Mouse (Mus musculus): Measurements from ENCODE around the gene Gm1043. TPM values are rescaled to one million over a fixed set of nuclear protein-coding genes. Genes with fewer than 3 reads are reported as not detected.

The Gm1043 gene
- total and polyA plus RNA-seq, 2 experiments from 2014 or later, result 1.4 to 22.1 TPM

DNA sequence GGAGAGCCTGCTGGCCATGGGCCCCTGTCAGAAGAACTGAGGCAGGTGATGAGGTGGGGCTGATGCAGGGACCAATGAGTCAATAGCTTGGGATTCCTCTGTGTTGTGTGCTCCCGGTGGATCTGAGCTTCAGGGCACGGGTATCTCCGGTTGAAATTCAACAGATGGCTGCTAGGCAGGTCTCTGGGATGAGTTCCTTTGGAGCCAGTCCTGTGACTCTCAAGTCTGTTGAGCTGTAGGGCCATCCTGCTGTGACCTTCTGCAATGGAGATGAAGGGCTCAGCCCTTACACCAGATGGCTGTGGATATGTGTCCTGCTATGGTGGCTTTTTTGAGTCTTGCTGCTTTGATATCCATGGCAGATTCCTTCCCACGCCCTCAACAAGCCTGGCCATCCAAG, 162.3 kb downstream of the Gm1043 start:
- H3K27me3 ChIP-seq (ENCODE audit: insufficient read depth, low read length), result no peaks in the 10 kb centered on the region
- H3K9ac ChIP-seq, result peak overlapping the region; percentile 97
- H3K36me3 ChIP-seq (ENCODE audit: insufficient read depth), result no peaks in the 10 kb centered on the region; the same call in 1 of the 2 replicates
- peak overlapping the region; percentile 77 for H3K4me2 ChIP-seq (ENCODE audit: low read depth)
- 33% methylated on average over 4 of the region's 4 CpGs for WGBS
- peak overlapping the region; percentile 93 for H3K4me3 ChIP-seq (ENCODE audit: low read depth, low read length)
- no peak for DNase-seq
- H3K27ac ChIP-seq (ENCODE audit: low read depth, low read length), result peak overlapping the region; percentile 98
- no peaks in the 10 kb centered on the region for H3K9me3 ChIP-seq (ENCODE audit: low read length)
- H3K4me1 ChIP-seq (ENCODE audit: insufficient read depth), result peaks cover 41% of the 10 kb centered on the region
- TF ChIP-seq CTCF (IDR thresholded peaks at IDR 0.05; ENCODE audit: low read depth), result no peak
- ATAC-seq, result no peak

GRCm38 (mm10) chr5:37248870-37249269, 163.7 kb downstream of the Gm1043 start:
- H3K36me3 ChIP-seq (ENCODE audit: insufficient read depth), result peaks cover 3% of the 10 kb centered on the region; the same call in 1 of the 2 replicates
- no peak overlapping the region for H3K9ac ChIP-seq
- H3K27me3 ChIP-seq (ENCODE audit: insufficient read depth, low read length), result no peaks in the 10 kb centered on the region
- WGBS, result 72% methylated on average over 3 of the region's 3 CpGs
- TF ChIP-seq CTCF (IDR thresholded peaks at IDR 0.05; ENCODE audit: low read depth), result no peak
- peak overlapping the region; percentile 93 for H3K4me3 ChIP-seq (ENCODE audit: low read depth, low read length)
- peaks cover 36% of the 10 kb centered on the region for H3K4me1 ChIP-seq (ENCODE audit: insufficient read depth)
- H3K4me2 ChIP-seq (ENCODE audit: low read depth), result peak overlapping the region; percentile 77
- H3K9me3 ChIP-seq (ENCODE audit: low read length), result no peaks in the 10 kb centered on the region
- ATAC-seq, result no peak
- no peak overlapping the region for H3K27ac ChIP-seq (ENCODE audit: low read depth, low read length)
- DNase-seq, result no peak

GRCm38 (mm10) chr5:37251596-37251995, 166.4 kb downstream of the Gm1043 start:
- Histone ChIP-seq H3K4me1 (ENCODE audit: insufficient read depth) (peaks cover 44% of the 10 kb centered on the region), H3K36me3 (ENCODE audit: insufficient read depth) (peaks cover 3% of the 10 kb centered on the region; the same call in 1 of the 2 replicates), H3K27ac (ENCODE audit: low read depth, low read length) (no peak overlapping the region), H3K9me3 (ENCODE audit: low read length) (no peaks in the 10 kb centered on the region), H3K9ac (no peak overlapping the region), H3K4me3 (ENCODE audit: low read depth, low read length) (no peak overlapping the region), H3K27me3 (ENCODE audit: insufficient read depth, low read length) (no peaks in the 10 kb centered on the region), H3K4me2 (ENCODE audit: low read depth) (no peak overlapping the region)
- no peak for TF ChIP-seq CTCF (IDR thresholded peaks at IDR 0.05; ENCODE audit: low read depth)
- no peak for DNase-seq
- no peak for ATAC-seq
- WGBS, result 71% methylated on average over 3 of the region's 3 CpGs

DNA sequence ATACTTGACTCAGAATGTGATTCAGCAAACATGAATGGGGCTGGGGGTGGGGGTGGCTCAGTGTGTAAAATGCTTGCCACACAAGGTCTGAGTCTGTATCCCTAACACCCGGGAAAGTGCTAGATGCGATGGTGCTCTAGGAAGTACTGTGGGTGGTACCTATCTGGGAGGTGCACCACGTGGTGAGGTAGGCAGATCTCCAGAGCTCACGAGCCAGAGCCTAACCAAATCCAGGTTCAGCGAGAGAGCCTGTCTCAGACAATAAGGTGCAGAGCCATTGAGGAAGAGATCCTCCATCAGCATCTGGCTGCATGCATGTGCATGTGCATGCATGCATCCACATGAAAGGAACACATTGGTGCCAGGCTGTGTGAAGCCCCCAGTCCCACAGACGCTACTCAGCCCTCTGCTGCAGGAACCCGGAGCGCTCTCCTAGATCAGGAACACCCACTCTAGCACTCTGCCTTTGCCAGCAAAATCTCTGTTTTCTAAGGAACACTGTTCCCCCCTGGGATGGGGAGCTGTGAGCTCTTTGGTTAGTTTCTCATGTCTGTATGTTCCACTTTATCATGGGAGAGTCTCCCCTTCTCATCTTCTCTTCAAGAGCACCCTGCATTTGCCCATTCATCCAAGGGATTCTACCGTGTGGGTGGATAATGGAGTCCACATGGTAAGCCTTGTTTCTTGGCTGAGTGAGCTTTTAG, 167.1 kb downstream of the Gm1043 start:
- no peak overlapping the region for H3K9ac ChIP-seq
- H3K27me3 ChIP-seq (ENCODE audit: insufficient read depth, low read length), result no peaks in the 10 kb centered on the region
- H3K9me3 ChIP-seq (ENCODE audit: low read length), result no peaks in the 10 kb centered on the region
- ATAC-seq (no peak), DNase-seq (no peak)
- H3K4me2 ChIP-seq (ENCODE audit: low read depth), result no peak overlapping the region
- H3K4me1 ChIP-seq (ENCODE audit: insufficient read depth), result peaks cover 47% of the 10 kb centered on the region
- no peak overlapping the region for H3K4me3 ChIP-seq (ENCODE audit: low read depth, low read length)
- H3K36me3 ChIP-seq (ENCODE audit: insufficient read depth), result peaks cover 3% of the 10 kb centered on the region; the same call in 1 of the 2 replicates
- WGBS, result 80% methylated on average over 9 of the region's 9 CpGs
- no peak for TF ChIP-seq CTCF (IDR thresholded peaks at IDR 0.05; ENCODE audit: low read depth)
- H3K27ac ChIP-seq (ENCODE audit: low read depth, low read length), result no peak overlapping the region

DNA sequence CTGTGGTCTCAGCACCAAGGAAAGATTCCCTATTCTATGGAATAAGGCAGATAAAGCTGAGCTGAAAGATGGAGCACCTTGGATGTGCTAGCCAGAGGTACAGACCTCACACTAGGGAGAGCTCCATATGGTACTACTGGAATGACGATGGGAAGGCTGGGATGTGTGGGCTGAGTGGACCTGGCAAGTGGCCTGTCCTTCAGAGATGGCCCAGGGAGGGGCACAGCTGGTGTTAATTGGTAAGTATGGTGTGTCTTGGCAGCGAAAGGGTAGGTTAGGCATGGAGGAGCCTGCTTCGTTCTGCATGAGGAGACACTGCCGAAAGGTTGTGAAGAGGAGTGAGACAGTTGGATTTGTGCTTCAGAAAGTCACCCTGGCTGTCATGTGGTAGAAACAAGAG, 169.4 kb downstream of the Gm1043 start:
- WGBS, result 64% methylated on average over 4 of the region's 4 CpGs
- peaks cover 3% of the 10 kb centered on the region; the same call in 1 of the 2 replicates for H3K36me3 ChIP-seq (ENCODE audit: insufficient read depth)
- no peaks in the 10 kb centered on the region for H3K9me3 ChIP-seq (ENCODE audit: low read length)
- DNase-seq, result no peak
- no peak for ATAC-seq
- H3K4me3 ChIP-seq (ENCODE audit: low read depth, low read length), result no peak overlapping the region
- H3K4me2 ChIP-seq (ENCODE audit: low read depth), result no peak overlapping the region
- H3K27ac ChIP-seq (ENCODE audit: low read depth, low read length), result no peak overlapping the region
- H3K4me1 ChIP-seq (ENCODE audit: insufficient read depth), result peaks cover 32% of the 10 kb centered on the region; the same call in 1 of the 2 replicates
- H3K27me3 ChIP-seq (ENCODE audit: insufficient read depth, low read length), result no peaks in the 10 kb centered on the region
- no peak overlapping the region for H3K9ac ChIP-seq
- no peak for TF ChIP-seq CTCF (IDR thresholded peaks at IDR 0.05; ENCODE audit: low read depth)

DNA sequence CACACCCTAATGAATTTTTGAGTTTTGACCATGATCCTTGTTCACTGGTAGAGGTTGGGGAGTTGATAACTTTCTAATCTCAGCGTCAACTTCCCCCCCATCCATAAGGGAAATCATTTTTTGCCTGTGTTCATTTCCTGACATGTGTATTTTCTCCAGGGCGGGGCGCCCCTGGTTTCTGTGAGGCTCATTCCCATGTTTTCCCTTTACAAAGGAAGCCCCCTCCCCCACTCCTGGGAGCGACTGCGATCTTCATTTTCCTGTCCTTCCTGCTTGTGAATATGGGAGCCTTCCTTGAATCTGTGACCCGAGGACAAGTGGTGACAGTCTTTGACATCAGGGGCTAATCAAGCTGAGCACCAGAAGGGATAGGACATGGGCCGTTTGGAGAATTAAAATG, 171.7 kb downstream of the Gm1043 start:
- DNase-seq (no peak), ATAC-seq (no peak)
- no peak overlapping the region for H3K4me2 ChIP-seq (ENCODE audit: low read depth)
- H3K36me3 ChIP-seq (ENCODE audit: insufficient read depth), result 0 out of 2 replicates have a peak, but pooled peaks cover 3% of the 10 kb centered on the region
- TF ChIP-seq CTCF (IDR thresholded peaks at IDR 0.05; ENCODE audit: low read depth), result no peak
- H3K4me3 ChIP-seq (ENCODE audit: low read depth, low read length), result no peak overlapping the region
- H3K4me1 ChIP-seq (ENCODE audit: insufficient read depth), result peaks cover 23% of the 10 kb centered on the region; the same call in 1 of the 2 replicates
- no peaks in the 10 kb centered on the region for H3K9me3 ChIP-seq (ENCODE audit: low read length)
- no peak overlapping the region for H3K9ac ChIP-seq
- 68% methylated on average over 7 of the region's 7 CpGs for WGBS
- H3K27ac ChIP-seq (ENCODE audit: low read depth, low read length), result no peak overlapping the region
- H3K27me3 ChIP-seq (ENCODE audit: insufficient read depth, low read length), result no peaks in the 10 kb centered on the region

GRCm38 (mm10) chr5:37257243-37257642, 172.1 kb downstream of the Gm1043 start:
- Histone ChIP-seq H3K4me1 (ENCODE audit: insufficient read depth) (peaks cover 23% of the 10 kb centered on the region; the same call in 1 of the 2 replicates), H3K27ac (ENCODE audit: low read depth, low read length) (peak overlapping the region; percentile 15; the same call in 1 of the 2 replicates), H3K4me2 (ENCODE audit: low read depth) (no peak overlapping the region), H3K27me3 (ENCODE audit: insufficient read depth, low read length) (no peaks in the 10 kb centered on the region), H3K36me3 (ENCODE audit: insufficient read depth) (0 out of 2 replicates have a peak, but pooled peaks cover 3% of the 10 kb centered on the region), H3K9me3 (ENCODE audit: low read length) (no peaks in the 10 kb centered on the region), H3K4me3 (ENCODE audit: low read depth, low read length) (no peak overlapping the region), H3K9ac (no peak overlapping the region)
- ATAC-seq (no peak), DNase-seq (no peak)
- 37% methylated on average over 5 of the region's 5 CpGs for WGBS
- no peak for TF ChIP-seq CTCF (IDR thresholded peaks at IDR 0.05; ENCODE audit: low read depth)
